Mouse (Mus musculus) MEL (cell line): Measurements from ENCODE around the gene Macrod1.

Experiments
- CHD1 ChIP-seq: IDR thresholded peaks from 2 replicates; pipeline ENCODE4 v1.6.1; 2012; ENCODE audit warnings: low read depth, mild to moderate bottlenecking, inconsistent platforms, low read length, improper control_type of control experiment
- E2F4 ChIP-seq: IDR thresholded peaks from 2 replicates; pipeline ENCODE4 v1.6.1; 2011; ENCODE audit warnings: low read depth, low read length, improper control_type of control experiment, borderline replicate concordance
- ELF1 ChIP-seq: IDR thresholded peaks from 2 replicates; pipeline ENCODE4 v1.6.1; 2014; ENCODE audit warnings: low read depth, mild to moderate bottlenecking, inconsistent platforms, low read length, improper control_type of control experiment, moderate library complexity
- HCFC1 ChIP-seq: IDR thresholded peaks from 2 replicates; pipeline ENCODE4 v1.6.1; 2012; ENCODE audit warnings: low read depth, mild to moderate bottlenecking, inconsistent platforms, low read length, improper control_type of control experiment, moderate library complexity
- MEF2A ChIP-seq: IDR thresholded peaks from 2 replicates; pipeline ENCODE4 v1.6.1; 2014; ENCODE audit warnings: low read depth, mild to moderate bottlenecking, inconsistent platforms, low read length, improper control_type of control experiment; ENCODE audit not compliant: poor library complexity, insufficient replicate concordance, severe bottlenecking; ENCODE audit errors: extremely low read depth
- POLR2A ChIP-seq, 2 experiments: IDR thresholded peaks; 2 replicates each; pipeline ENCODE4 v1.6.1; 2011 to 2012; ENCODE audit warnings: low read length in 2 of 2, mild to moderate bottlenecking in 2 of 2, control low read depth in 1 of 2, improper control_type of control experiment in 1 of 2, low read depth in 1 of 2, moderate library complexity in 1 of 2; ENCODE audit not compliant: control insufficient read depth in 1 of 2, insufficient read depth in 1 of 2, poor library complexity in 1 of 2
- SIN3A ChIP-seq: IDR thresholded peaks from 2 replicates; pipeline ENCODE4 v1.6.1; 2012; ENCODE audit warnings: low read length, improper control_type of control experiment, inconsistent platforms
- USF2 ChIP-seq, 2 experiments: IDR thresholded peaks; 2 replicates each; pipeline ENCODE4 v1.6.1; 2011 to 2012; ENCODE audit warnings: improper control_type of control experiment in 2 of 2, low read length in 2 of 2, borderline replicate concordance in 1 of 2, inconsistent platforms in 1 of 2, low read depth in 1 of 2, mild to moderate bottlenecking in 1 of 2; ENCODE audit not compliant: insufficient read depth in 1 of 2

- no peak for TF ChIP-seq MEF2A
- TF ChIP-seq SIN3A = no peak
- no peak for TF ChIP-seq HCFC1
- TF ChIP-seq ELF1 = no peak
- no peak for TF ChIP-seq USF2 (IDR thresholded peaks at IDR 0.05; ENCODE audit: borderline replicate concordance in 1 of 2, insufficient read depth in 1 of 2, low read depth in 1 of 2, low read length in 2 of 2)
- no peak for TF ChIP-seq E2F4
- TF ChIP-seq POLR2A (IDR thresholded peaks at IDR 0.05; ENCODE audit: control insufficient read depth in 1 of 2, insufficient read depth in 1 of 2, low read depth in 1 of 2, low read length in 2 of 2, poor library complexity in 1 of 2) = no peak
- no peak for TF ChIP-seq CHD1
Observed at GRCm38 (mm10) chr19:7089842-7090251, 33.2 kb downstream of the Macrod1 start.
